Mouse (Mus musculus) frontal cortex, adult 2 months (tissue): ENCODE data around the gene Csrp1. TPM values are rescaled to one million over a fixed set of nuclear protein-coding genes. Genes with fewer than 3 reads are reported as not detected.
A peak's percentile ranks its signal among the peaks of the same experiment; 100 is the strongest.

ENCODE experiments used
- DNase-seq, 2 experiments: peaks; one replicate each; pipeline ENCODE4 v3.0.0; 2022; ENCODE audit warnings: low spot score in 1 of 2; ENCODE audit errors: extremely low spot score in 1 of 2
- polyA plus RNA-seq: library from polyadenylated mRNA; depleted of rRNA; stranded (reverse); fragments of >200 nt; gene quantifications from 2 replicates; pipeline ENCODE4 v1.2.3, GENCODE M21; 2012; rRNA removed

The Csrp1 gene
- 205 and 232 TPM in 2 replicates for polyA plus RNA-seq

- no peak for DNase-seq
Observed at GRCm38 (mm10) chr1:135719983-135720382, at the start of gene Csrp1. TSS of gene Csrp1 (plus strand) at chr1:135720061.

- peak; percentile 74 to 92 for DNase-seq
Observed at GRCm38 (mm10) chr1:135670397-135671130, 49.3 kb upstream of the Csrp1 start.

GRCm38 (mm10) chr1:135671406-135671805 is 48.5 kb upstream of the Csrp1 start:
- no peak for DNase-seq

GRCm38 (mm10) chr1:135671956-135672355 is 47.9 kb upstream of the Csrp1 start:
- DNase-seq, result no peak

- no peak for DNase-seq
Observed at GRCm38 (mm10) chr1:135672374-135672773, 47.5 kb upstream of the Csrp1 start.

- DNase-seq, result no peak
Observed at GRCm38 (mm10) chr1:135673423-135673822, 46.4 kb upstream of the Csrp1 start.

- no peak for DNase-seq
Observed at GRCm38 (mm10) chr1:135675449-135676129, 44.3 kb upstream of the Csrp1 start.

GRCm38 (mm10) chr1:135676247-135676646 is 43.6 kb upstream of the Csrp1 start:
- no peak for DNase-seq

GRCm38 (mm10) chr1:135676938-135677682 is 42.8 kb upstream of the Csrp1 start:
- DNase-seq, result no peak

- no peak for DNase-seq
Observed at GRCm38 (mm10) chr1:135678145-135678544, 41.7 kb upstream of the Csrp1 start.

GRCm38 (mm10) chr1:135680716-135681115 is 39.1 kb upstream of the Csrp1 start:
- DNase-seq, result no peak

GRCm38 (mm10) chr1:135681122-135681521 is 38.7 kb upstream of the Csrp1 start:
- DNase-seq, result no peak

GRCm38 (mm10) chr1:135684895-135685294 is 35.0 kb upstream of the Csrp1 start:
- DNase-seq, result no peak

GRCm38 (mm10) chr1:135685316-135685715 is 34.5 kb upstream of the Csrp1 start:
- DNase-seq, result no peak

- DNase-seq, result no peak
Observed at GRCm38 (mm10) chr1:135686792-135687510, 32.9 kb upstream of the Csrp1 start.

GRCm38 (mm10) chr1:135687771-135688492 is 31.9 kb upstream of the Csrp1 start:
- no peak for DNase-seq

GRCm38 (mm10) chr1:135688686-135689085 is 31.2 kb upstream of the Csrp1 start:
- no peak for DNase-seq

GRCm38 (mm10) chr1:135690784-135691416 is 29.0 kb upstream of the Csrp1 start:
- no peak for DNase-seq

GRCm38 (mm10) chr1:135691417-135691815 is 28.4 kb upstream of the Csrp1 start:
- no peak for DNase-seq

- no peak for DNase-seq
Observed at GRCm38 (mm10) chr1:135694181-135694580, 25.7 kb upstream of the Csrp1 start.
